Mouse (Mus musculus) forelimb bud, embryonic 11.5 days (tissue): ENCODE measurements around the gene Vmn2r41.
"Not testable (repeated sequence)": the region's sequence is repeated elsewhere in the genome, so short reads cannot be mapped to it uniquely, and the experiment has no call there.

Experiments used
- DNase-seq: peaks from one replicate; pipeline ENCODE4 v3.0.0-alpha.2; 2012; ENCODE audit warnings: low read depth, low spot score

The Vmn2r41 gene

DNA sequence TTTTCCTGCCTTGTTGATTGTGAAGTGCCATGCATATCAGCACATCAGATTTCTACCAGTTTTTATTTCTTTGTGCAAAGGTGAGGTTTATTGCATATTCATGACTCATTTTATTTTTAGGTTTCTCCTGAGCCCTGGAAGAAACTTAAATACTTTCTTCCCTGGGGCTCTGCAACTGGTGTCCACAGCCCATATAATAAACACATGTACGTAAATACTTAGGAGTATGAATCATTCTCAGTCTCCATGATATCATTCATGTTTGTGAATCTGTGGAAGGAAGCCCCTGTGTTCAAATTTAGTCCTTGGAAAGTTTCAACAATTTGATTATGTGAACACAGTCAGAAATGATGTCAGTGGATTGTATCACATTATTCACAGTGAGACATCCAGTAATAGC is at the start of gene Vmn2r41:
Gene Vmn2r41 (minus strand): TSS at position 101 of the 400 bp plus-strand sequence.
- DNase-seq, result not testable (repeated sequence)

DNA sequence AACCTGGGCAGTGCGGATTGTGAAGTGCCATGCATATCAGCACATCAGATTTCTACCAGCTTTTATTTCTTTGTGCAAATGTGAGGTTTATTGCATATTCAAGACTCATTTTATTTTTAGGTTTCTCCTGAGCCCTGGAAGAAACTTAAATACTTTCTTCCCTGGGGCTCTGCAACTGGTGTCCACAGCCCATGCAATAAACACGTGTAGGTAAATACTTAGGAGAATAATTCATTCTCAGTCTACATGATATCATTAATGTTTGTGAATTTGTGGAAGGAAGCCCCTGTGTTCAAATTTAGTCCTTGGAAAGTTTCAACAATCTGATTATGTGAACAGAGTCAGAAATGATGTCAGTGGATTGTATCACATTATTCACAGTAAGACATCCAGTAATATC is 38.8 kb upstream of the Vmn2r41 start, which contains the start of gene Vmn2r42:
Gene Vmn2r42 (minus strand): TSS at position 101 of the 400 bp plus-strand sequence.
- DNase-seq, result not testable (repeated sequence)

DNA sequence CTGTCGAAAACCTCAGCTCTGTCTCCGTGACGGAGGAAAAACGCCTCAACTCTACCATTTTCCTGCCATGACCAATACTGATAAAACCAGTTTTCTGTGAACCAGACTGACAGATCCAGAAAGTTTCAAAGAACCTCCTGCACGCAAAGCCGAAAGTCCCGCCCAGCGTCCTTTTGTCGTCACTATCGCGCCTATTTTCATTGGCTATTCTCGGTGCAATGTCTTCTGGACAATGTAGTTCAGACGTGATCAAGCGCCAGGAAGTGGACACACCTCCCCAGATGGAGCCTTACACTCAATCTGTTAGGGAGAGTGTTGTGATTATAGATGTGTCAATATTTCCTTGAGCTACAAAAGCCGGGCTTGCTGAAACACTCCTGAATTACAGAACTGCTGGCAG is 68.6 kb downstream of the Vmn2r41 start:
- DNase-seq, result not testable (repeated sequence)
